Mouse (Mus musculus) A20 (cell line): ENCODE measurements at regions not wholly inside any gene's neighbourhood (a gene's known extent, or its start where the extent isn't known, plus 50 kb on each side); places are given as distances from the start of the nearest gene placed in this dataset.

ENCODE experiments used
- DNase-seq: peaks from one replicate; pipeline ENCODE4 v3.0.0-alpha.2; 2011; ENCODE audit warnings: low read depth, low spot score

GRCm38 (mm10) chr7:111134496-111134895, 51.7 kb upstream of the Eif4g2 start:
- no peak for DNase-seq
